Mouse (Mus musculus) limb, embryonic 14.5 days (tissue): Measurements from ENCODE around the gene H2-Ob. TPM values are rescaled to one million over a fixed set of nuclear protein-coding genes. Genes with fewer than 3 reads are reported as not detected.

Experiments
- ATAC-seq: fragments of 200-750 bp; cut with Nextera tagmentation; 2 replicates; pipeline ENCODE4 v1.8.0; 2017; ENCODE audit warnings: low read depth, moderate number of reproducible peaks, moderate TSS enrichment; ENCODE audit not compliant: low FRiP score
- DNase-seq: peaks from one replicate; pipeline ENCODE4 v3.0.0-alpha.2; 2015; ENCODE audit warnings: low spot score
- H3K27ac ChIP-seq: fragments of 300-500 bp; sonication (generic); replicated peaks from 2 replicates; pipeline ENCODE4 v1.5.1; 2014; ENCODE audit warnings: low read depth, mild to moderate bottlenecking, low read length, moderate library complexity, mixed read lengths
- H3K27me3 ChIP-seq: fragments of 300-500 bp; sonication (generic); 2 replicates; pipeline ENCODE4 v1.6.1; 2014; ENCODE audit warnings: low read length, mixed read lengths; ENCODE audit not compliant: control insufficient read depth, insufficient read depth
- H3K36me3 ChIP-seq: fragments of 300-500 bp; sonication (generic); 2 replicates; pipeline ENCODE4 v1.6.1; 2014; ENCODE audit warnings: mild to moderate bottlenecking, low read length, moderate library complexity, mixed read lengths; ENCODE audit not compliant: control insufficient read depth, insufficient read depth
- H3K4me1 ChIP-seq: fragments of 300-500 bp; sonication (generic); 2 replicates; pipeline ENCODE4 v1.6.1; 2014; ENCODE audit warnings: antibody characterized with exemption, low read length, mixed read lengths; ENCODE audit not compliant: control insufficient read depth, insufficient read depth
- H3K4me2 ChIP-seq: fragments of 300-500 bp; sonication (generic); replicated peaks from 2 replicates; pipeline ENCODE4 v1.6.1; 2014; ENCODE audit warnings: low read depth, mild to moderate bottlenecking, low read length, moderate library complexity; ENCODE audit not compliant: severe bottlenecking
- H3K4me3 ChIP-seq: fragments of 300-500 bp; sonication (generic); replicated peaks from 2 replicates; pipeline ENCODE4 v1.5.1; 2014; ENCODE audit warnings: low read length
- H3K9ac ChIP-seq: fragments of 300-500 bp; sonication (generic); 2 replicates; pipeline ENCODE4 v1.6.1; 2014; ENCODE audit warnings: mild to moderate bottlenecking, low read depth, low read length, moderate library complexity; ENCODE audit not compliant: severe bottlenecking
- H3K9me3 ChIP-seq: fragments of 300-500 bp; sonication (generic); 2 replicates; pipeline ENCODE4 v1.6.1; 2016; ENCODE audit warnings: low read length; ENCODE audit not compliant: control insufficient read depth
- POLR2A ChIP-seq: fragments of 200-500 bp; IDR thresholded peaks from 2 replicates; pipeline ENCODE4 v1.8.0; 2012; ENCODE audit warnings: inconsistent platforms, mild to moderate bottlenecking, moderate library complexity, borderline replicate concordance; ENCODE audit not compliant: insufficient read depth, insufficient read length; ENCODE audit errors: extremely low read depth
- WGBS: fragments of 180-500 bp; shearing (Covaris S2); extraction: QIAGEN DNeasy Blood & Tissue Kit; methylation state at CpG from one replicate; pipeline ENCODE4 v1.1.7; 2014; 5-methylcytosine and 5-hydroxymethylcytosine counted together
- polyA plus RNA-seq, 2 experiments: library from polyadenylated mRNA; depleted of rRNA in 1 of 2; stranded (reverse) in 1 of 2; unstranded in 1 of 2; fragments of >200 nt; fragmentation: Nextera tagmentation in 1 of 2; extraction: Ambion mirVana in 1 of 2; gene quantifications; 2 replicates each; pipeline versions ENCODE4 v1.2.1 to v1.2.3; 2012 to 2014

H2-Ob gene
- polyA plus RNA-seq, 2 experiments = 0.06 TPM; not detected in 1

GRCm38 (mm10) chr17:34200047-34200446, 38.7 kb upstream of the H2-Ob start:
- H3K4me2 ChIP-seq = no peak overlapping the region
- no peak overlapping the region for H3K4me3 ChIP-seq
- ATAC-seq (no peak), DNase-seq (no peak)
- peaks cover 46% of the 10 kb centered on the region for H3K27me3 ChIP-seq
- H3K36me3 ChIP-seq = no peaks in the 10 kb centered on the region
- no peak overlapping the region for H3K9ac ChIP-seq
- 85% methylated on average over 10 of the region's 10 CpGs for WGBS
- no peaks in the 10 kb centered on the region for H3K9me3 ChIP-seq
- peaks cover 3% of the 10 kb centered on the region; the same call in 1 of the 2 replicates for H3K4me1 ChIP-seq
- TF ChIP-seq POLR2A = no peak
- H3K27ac ChIP-seq = no peak overlapping the region

GRCm38 (mm10) chr17:34200772-34201505, 37.8 kb upstream of the H2-Ob start:
- Histone ChIP-seq H3K4me3 (no peak overlapping the region), H3K27me3 (peaks cover 47% of the 10 kb centered on the region), H3K9ac (no peak overlapping the region), H3K4me1 (peaks cover 3% of the 10 kb centered on the region; the same call in 1 of the 2 replicates), H3K27ac (no peak overlapping the region), H3K36me3 (no peaks in the 10 kb centered on the region), H3K9me3 (no peaks in the 10 kb centered on the region), H3K4me2 (no peak overlapping the region)
- 86% methylated on average over 16 of the region's 16 CpGs for WGBS
- no peak for TF ChIP-seq POLR2A
- no peak for DNase-seq
- no peak for ATAC-seq

- DNase-seq (no peak), ATAC-seq (no peak)
- no peaks in the 10 kb centered on the region for H3K9me3 ChIP-seq
- no peak overlapping the region for H3K4me3 ChIP-seq
- H3K4me2 ChIP-seq = no peak overlapping the region
- H3K4me1 ChIP-seq = peaks cover 3% of the 10 kb centered on the region; the same call in 1 of the 2 replicates
- H3K36me3 ChIP-seq = no peaks in the 10 kb centered on the region
- WGBS = 59% methylated on average over 7 of the region's 7 CpGs
- no peak overlapping the region for H3K9ac ChIP-seq
- no peak for TF ChIP-seq POLR2A
- no peak overlapping the region for H3K27ac ChIP-seq
- H3K27me3 ChIP-seq = peaks cover 42% of the 10 kb centered on the region
Observed at GRCm38 (mm10) chr17:34201506-34202055, 37.1 kb upstream of the H2-Ob start.

GRCm38 (mm10) chr17:34202760-34203442, 35.8 kb upstream of the H2-Ob start:
- Histone ChIP-seq H3K27ac (no peak overlapping the region), H3K4me3 (no peak overlapping the region), H3K9me3 (no peaks in the 10 kb centered on the region), H3K27me3 (peaks cover 29% of the 10 kb centered on the region), H3K9ac (no peak overlapping the region), H3K36me3 (no peaks in the 10 kb centered on the region), H3K4me2 (no peak overlapping the region), H3K4me1 (peaks cover 2% of the 10 kb centered on the region; the same call in 1 of the 2 replicates)
- no peak for TF ChIP-seq POLR2A
- no peak for ATAC-seq
- WGBS = 87% methylated on average over 4 of the region's 4 CpGs
- DNase-seq = no peak

GRCm38 (mm10) chr17:34203444-34203843, 35.3 kb upstream of the H2-Ob start, which contains the start of gene Tap2:
Gene Tap2 (plus strand): TSS chr17:34203527.
- H3K36me3 ChIP-seq = no peaks in the 10 kb centered on the region
- 73% methylated on average over 5 of the region's 5 CpGs for WGBS
- no peaks in the 10 kb centered on the region for H3K9me3 ChIP-seq
- H3K4me1 ChIP-seq = no peaks in the 10 kb centered on the region; the same call in 1 of the 2 replicates
- H3K4me2 ChIP-seq = peak within 1 kb of the TSS; percentile 92
- H3K4me3 ChIP-seq = peak within 1 kb of the TSS; percentile 62
- H3K9ac ChIP-seq = peak within 1 kb of the TSS; percentile 68
- no peak for DNase-seq
- no peak within 1 kb of the TSS for H3K27ac ChIP-seq
- H3K27me3 ChIP-seq = peaks cover 23% of the 10 kb centered on the region
- ATAC-seq = no peak
- TF ChIP-seq POLR2A = no peak
